Mouse (Mus musculus): ENCODE measurements around the gene Tmem132b. TPM values are rescaled to one million over a fixed set of nuclear protein-coding genes. Genes with fewer than 3 reads are reported as not detected.

Gene Tmem132b
- polyA plus RNA-seq, 1 experiment from 2014 or later: 0.03 TPM

DNA sequence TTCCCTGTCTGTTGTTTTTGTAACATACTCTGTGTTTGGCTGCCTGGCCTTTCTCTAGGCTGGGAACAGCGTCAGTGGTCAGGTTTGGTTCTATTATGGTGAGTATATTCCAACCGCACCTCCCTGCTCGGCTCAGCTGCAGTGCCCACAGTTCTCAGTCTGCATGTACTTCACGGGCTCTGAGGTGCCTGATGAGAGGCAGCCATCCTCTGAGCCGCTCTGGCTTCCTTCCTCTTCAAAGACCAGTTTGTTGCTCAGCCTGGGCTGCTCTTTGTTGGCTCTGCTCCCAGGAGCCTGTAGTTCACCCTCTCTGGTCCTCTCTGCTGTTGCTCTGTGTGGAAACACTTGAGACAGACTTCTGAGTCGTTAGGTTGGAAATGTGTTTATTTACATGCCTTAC lies 151.9 kb downstream of the Tmem132b start:
- Histone ChIP-seq H3K27me3 (ENCODE audit: control insufficient read depth, insufficient read depth, low read length) (no peaks in the 10 kb centered on the region), H3K9ac (ENCODE audit: low read depth, low read length) (no peak overlapping the region), H3K4me3 (ENCODE audit: low read depth, low read length) (no peak overlapping the region), H3K4me2 (no peak overlapping the region), H3K27ac (ENCODE audit: low read depth, low read length) (no peak overlapping the region), H3K9me3 (replicated peaks; ENCODE audit: control insufficient read depth, low read length) (no peaks in the 10 kb centered on the region), H3K4me1 (ENCODE audit: control insufficient read depth, insufficient read depth, low read length) (no peaks in the 10 kb centered on the region), H3K36me3 (ENCODE audit: control insufficient read depth, insufficient read depth, low read length) (no peaks in the 10 kb centered on the region)
- 54% methylated on average over 6 of the region's 6 CpGs for WGBS (ENCODE audit: insufficient replicate concordance)
- ATAC-seq (replicated peaks; ENCODE audit: insufficient number of reproducible peaks, low FRiP score, low TSS enrichment): no peak

DNA sequence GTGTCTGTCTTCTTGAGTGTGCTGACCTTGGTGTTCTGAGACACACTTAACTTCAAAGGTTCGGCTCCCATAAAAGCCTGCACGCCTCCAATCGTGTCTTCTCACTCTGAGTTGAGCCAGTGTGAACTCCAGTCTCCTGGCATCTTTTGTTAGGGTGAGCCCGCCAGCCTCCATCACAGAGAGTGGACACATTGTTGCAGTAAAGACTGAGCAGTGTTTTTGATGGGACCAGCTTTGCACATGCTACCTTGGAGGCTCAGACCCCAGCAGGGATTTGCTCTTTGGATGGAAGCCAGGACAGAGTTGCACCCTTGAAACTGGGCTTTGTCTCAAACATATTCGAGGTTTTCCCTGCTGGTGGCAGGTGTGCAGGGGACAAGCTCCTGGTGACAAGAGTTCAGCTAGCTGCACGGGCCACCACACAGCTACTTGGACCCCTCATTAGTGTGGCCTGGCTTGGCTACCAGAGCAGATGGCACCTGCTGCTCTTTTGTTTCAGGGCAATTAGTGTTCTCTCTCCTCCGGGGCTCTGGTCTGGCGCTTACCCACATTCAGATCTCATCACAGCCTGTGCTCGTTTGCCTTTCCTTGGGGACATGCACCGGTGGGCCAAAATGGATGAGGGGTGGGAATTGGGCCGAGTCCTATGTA lies 154.2 kb downstream of the Tmem132b start:
- H3K27ac ChIP-seq (ENCODE audit: low read depth, low read length): no peak overlapping the region
- WGBS (ENCODE audit: insufficient replicate concordance): 76% methylated on average over 11 of the region's 11 CpGs
- H3K36me3 ChIP-seq (ENCODE audit: control insufficient read depth, insufficient read depth, low read length): no peaks in the 10 kb centered on the region
- no peak overlapping the region for H3K4me3 ChIP-seq (ENCODE audit: low read depth, low read length)
- H3K4me1 ChIP-seq (ENCODE audit: control insufficient read depth, insufficient read depth, low read length): no peaks in the 10 kb centered on the region
- H3K4me2 ChIP-seq: no peak overlapping the region
- no peak overlapping the region for H3K9ac ChIP-seq (ENCODE audit: low read depth, low read length)
- no peaks in the 10 kb centered on the region for H3K27me3 ChIP-seq (ENCODE audit: control insufficient read depth, insufficient read depth, low read length)
- no peaks in the 10 kb centered on the region for H3K9me3 ChIP-seq (replicated peaks; ENCODE audit: control insufficient read depth, low read length)
- ATAC-seq (replicated peaks; ENCODE audit: insufficient number of reproducible peaks, low FRiP score, low TSS enrichment): no peak

DNA sequence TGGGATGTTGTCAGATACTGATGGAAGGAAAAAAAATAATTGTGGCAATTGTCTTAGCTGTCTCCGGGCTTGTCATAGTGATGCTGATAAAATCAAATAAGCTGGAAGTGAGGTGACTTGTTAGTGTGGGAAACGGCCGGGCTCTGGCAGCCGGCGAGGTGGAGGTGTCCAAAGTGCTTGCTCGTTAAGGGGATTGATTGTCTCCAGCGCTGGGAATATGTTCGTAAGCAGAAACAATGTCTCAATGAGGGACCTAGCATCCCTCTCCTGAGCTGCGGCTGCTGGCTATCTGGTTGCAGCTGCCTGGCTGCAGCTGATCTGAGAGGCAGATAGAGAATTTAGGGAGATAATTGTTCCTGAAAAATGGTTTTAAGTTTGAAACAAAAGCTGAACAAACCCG lies 161.0 kb downstream of the Tmem132b start:
- Histone ChIP-seq H3K4me3 (ENCODE audit: low read depth, low read length) (no peak overlapping the region), H3K4me2 (no peak overlapping the region), H3K9ac (ENCODE audit: low read depth, low read length) (no peak overlapping the region), H3K36me3 (ENCODE audit: control insufficient read depth, insufficient read depth, low read length) (no peaks in the 10 kb centered on the region), H3K27ac (ENCODE audit: low read depth, low read length) (no peak overlapping the region), H3K9me3 (replicated peaks; ENCODE audit: control insufficient read depth, low read length) (no peaks in the 10 kb centered on the region), H3K27me3 (ENCODE audit: control insufficient read depth, insufficient read depth, low read length) (no peaks in the 10 kb centered on the region), H3K4me1 (ENCODE audit: control insufficient read depth, insufficient read depth, low read length) (no peaks in the 10 kb centered on the region)
- no peak for ATAC-seq (replicated peaks; ENCODE audit: insufficient number of reproducible peaks, low FRiP score, low TSS enrichment)
- 42% methylated on average over 10 of the region's 10 CpGs for WGBS (ENCODE audit: insufficient replicate concordance)

DNA sequence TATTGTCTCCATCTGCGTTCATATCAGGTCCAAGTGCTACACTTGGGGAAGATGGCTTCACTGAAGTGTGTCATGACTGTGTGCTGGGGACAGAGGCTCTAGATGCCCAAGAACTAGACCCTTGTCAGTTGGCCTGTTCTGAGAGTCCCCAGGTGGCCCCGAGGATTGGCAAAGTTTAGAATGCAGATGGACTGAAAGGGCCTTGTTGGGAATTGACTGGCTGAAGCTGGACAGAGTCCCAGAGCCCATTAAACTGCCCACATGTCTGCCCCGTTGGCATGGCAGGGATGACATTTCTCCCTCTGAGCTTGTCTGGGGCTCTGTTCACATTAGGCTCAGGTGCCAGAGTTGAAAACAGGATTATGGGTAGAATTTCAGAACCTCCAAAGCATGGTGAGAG lies 167.8 kb downstream of the Tmem132b start:
- no peaks in the 10 kb centered on the region for H3K36me3 ChIP-seq (ENCODE audit: control insufficient read depth, insufficient read depth, low read length)
- H3K4me3 ChIP-seq (ENCODE audit: low read depth, low read length): no peak overlapping the region
- no peak overlapping the region for H3K9ac ChIP-seq (ENCODE audit: low read depth, low read length)
- 62% methylated on average over 3 of the region's 3 CpGs for WGBS (ENCODE audit: insufficient replicate concordance)
- no peak for ATAC-seq (replicated peaks; ENCODE audit: insufficient number of reproducible peaks, low FRiP score, low TSS enrichment)
- no peak overlapping the region for H3K27ac ChIP-seq (ENCODE audit: low read depth, low read length)
- H3K27me3 ChIP-seq (ENCODE audit: control insufficient read depth, insufficient read depth, low read length): no peaks in the 10 kb centered on the region
- no peak overlapping the region for H3K4me2 ChIP-seq
- no peaks in the 10 kb centered on the region for H3K4me1 ChIP-seq (ENCODE audit: control insufficient read depth, insufficient read depth, low read length)
- no peaks in the 10 kb centered on the region for H3K9me3 ChIP-seq (replicated peaks; ENCODE audit: control insufficient read depth, low read length)

DNA sequence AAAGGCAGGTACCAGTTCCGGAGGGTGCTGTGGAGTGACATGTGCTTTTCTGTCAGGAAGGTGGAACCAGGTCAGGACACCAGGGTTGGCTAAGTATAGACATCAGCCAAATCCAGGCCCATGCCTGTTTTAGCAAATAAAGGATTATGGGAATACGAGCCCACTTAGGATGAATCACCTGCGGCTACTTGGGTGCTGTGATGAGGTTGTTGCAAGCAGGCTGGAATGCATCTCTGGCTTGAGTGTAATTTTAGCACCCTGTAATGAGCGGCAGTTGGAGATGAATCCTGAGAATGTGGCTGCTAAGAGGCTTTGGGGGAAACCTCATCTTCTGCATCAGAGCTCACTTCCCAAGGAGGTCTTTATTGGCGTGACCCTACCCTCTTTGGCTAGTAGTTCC lies 168.7 kb downstream of the Tmem132b start:
- no peak overlapping the region for H3K4me2 ChIP-seq
- ATAC-seq (replicated peaks; ENCODE audit: insufficient number of reproducible peaks, low FRiP score, low TSS enrichment): no peak
- no peaks in the 10 kb centered on the region for H3K27me3 ChIP-seq (ENCODE audit: control insufficient read depth, insufficient read depth, low read length)
- WGBS (ENCODE audit: insufficient replicate concordance): 72% methylated on average over 5 of the region's 5 CpGs
- H3K9me3 ChIP-seq (replicated peaks; ENCODE audit: control insufficient read depth, low read length): no peaks in the 10 kb centered on the region
- no peaks in the 10 kb centered on the region for H3K4me1 ChIP-seq (ENCODE audit: control insufficient read depth, insufficient read depth, low read length)
- no peak overlapping the region for H3K4me3 ChIP-seq (ENCODE audit: low read depth, low read length)
- H3K27ac ChIP-seq (ENCODE audit: low read depth, low read length): no peak overlapping the region
- no peaks in the 10 kb centered on the region for H3K36me3 ChIP-seq (ENCODE audit: control insufficient read depth, insufficient read depth, low read length)
- H3K9ac ChIP-seq (ENCODE audit: low read depth, low read length): no peak overlapping the region

DNA sequence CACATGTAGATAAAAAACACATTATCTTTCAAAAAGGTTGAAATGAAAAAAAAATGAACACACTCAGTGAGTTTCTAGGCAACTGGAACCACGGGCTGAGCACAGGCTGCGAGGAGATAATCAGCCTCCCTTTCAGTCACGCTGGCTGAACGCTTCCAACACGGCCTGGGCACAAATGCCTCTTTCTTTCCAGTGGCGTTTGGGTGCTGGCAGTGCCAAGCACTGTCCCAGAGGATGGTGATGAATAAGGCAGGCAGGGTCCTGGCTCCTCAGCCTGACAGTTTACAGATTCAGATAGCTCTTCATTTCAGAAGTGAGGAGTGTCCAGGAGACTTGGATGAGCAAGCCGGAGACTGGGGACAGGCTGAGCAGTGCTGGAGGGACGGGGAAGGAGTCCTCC lies 173.8 kb downstream of the Tmem132b start:
- Histone ChIP-seq H3K9ac (ENCODE audit: low read depth, low read length) (no peak overlapping the region), H3K27ac (ENCODE audit: low read depth, low read length) (no peak overlapping the region), H3K9me3 (replicated peaks; ENCODE audit: control insufficient read depth, low read length) (no peaks in the 10 kb centered on the region), H3K4me3 (ENCODE audit: low read depth, low read length) (no peak overlapping the region), H3K36me3 (ENCODE audit: control insufficient read depth, insufficient read depth, low read length) (no peaks in the 10 kb centered on the region), H3K27me3 (ENCODE audit: control insufficient read depth, insufficient read depth, low read length) (no peaks in the 10 kb centered on the region), H3K4me1 (ENCODE audit: control insufficient read depth, insufficient read depth, low read length) (no peaks in the 10 kb centered on the region), H3K4me2 (no peak overlapping the region)
- no peak for ATAC-seq (replicated peaks; ENCODE audit: insufficient number of reproducible peaks, low FRiP score, low TSS enrichment)
- 70% methylated on average over 8 of the region's 8 CpGs for WGBS (ENCODE audit: insufficient replicate concordance)

DNA sequence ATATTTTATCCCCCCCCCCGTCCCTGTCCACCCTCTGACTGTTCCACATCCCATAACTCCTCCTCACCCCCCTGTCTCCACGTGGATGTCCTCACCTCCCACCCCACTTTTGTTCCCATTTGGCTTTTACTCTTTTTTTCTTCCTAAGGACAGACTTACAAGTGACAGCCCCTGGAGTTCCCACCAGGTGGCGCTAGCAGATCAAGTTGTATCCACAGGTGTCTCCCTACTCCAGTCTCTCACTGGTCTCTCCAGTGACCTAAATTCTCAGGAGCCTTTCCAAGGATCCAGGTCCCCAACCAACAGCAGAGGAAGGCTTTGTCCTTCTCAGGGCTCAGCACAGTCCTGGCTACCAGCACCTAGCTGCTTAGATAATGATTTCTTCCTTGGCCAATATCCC lies 177.6 kb downstream of the Tmem132b start:
- H3K4me3 ChIP-seq (ENCODE audit: low read depth, low read length): no peak overlapping the region
- H3K4me1 ChIP-seq (ENCODE audit: control insufficient read depth, insufficient read depth, low read length): no peaks in the 10 kb centered on the region
- no peak overlapping the region for H3K27ac ChIP-seq (ENCODE audit: low read depth, low read length)
- H3K9me3 ChIP-seq (replicated peaks; ENCODE audit: control insufficient read depth, low read length): no peaks in the 10 kb centered on the region
- H3K36me3 ChIP-seq (ENCODE audit: control insufficient read depth, insufficient read depth, low read length): no peaks in the 10 kb centered on the region
- H3K4me2 ChIP-seq: no peak overlapping the region
- 7% methylated on average over 3 of the region's 3 CpGs for WGBS (ENCODE audit: insufficient replicate concordance)
- H3K27me3 ChIP-seq (ENCODE audit: control insufficient read depth, insufficient read depth, low read length): no peaks in the 10 kb centered on the region
- H3K9ac ChIP-seq (ENCODE audit: low read depth, low read length): no peak overlapping the region
- no peak for ATAC-seq (replicated peaks; ENCODE audit: insufficient number of reproducible peaks, low FRiP score, low TSS enrichment)

DNA sequence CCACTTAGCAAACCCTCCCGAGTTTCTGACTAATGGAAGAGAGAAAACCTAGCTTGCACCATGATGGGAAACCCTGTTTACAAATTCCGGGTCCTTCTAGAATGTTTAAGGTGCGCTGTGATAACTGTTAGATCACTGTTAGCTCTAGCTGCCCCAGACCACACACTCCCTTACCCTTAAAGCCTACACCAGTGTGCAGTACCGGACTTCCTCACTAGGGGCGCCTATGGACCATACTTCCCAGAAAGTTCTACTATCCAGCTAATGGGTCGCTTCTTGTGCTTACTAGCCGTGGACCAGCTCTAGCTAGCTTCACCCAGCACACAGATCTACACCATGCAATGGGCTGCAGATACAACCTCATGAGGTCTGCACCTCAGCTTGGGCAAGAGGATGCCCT lies 195.2 kb downstream of the Tmem132b start:
- no peaks in the 10 kb centered on the region for H3K36me3 ChIP-seq (ENCODE audit: control insufficient read depth, insufficient read depth, low read length)
- no peak for ATAC-seq (replicated peaks; ENCODE audit: insufficient number of reproducible peaks, low FRiP score, low TSS enrichment)
- H3K9me3 ChIP-seq (replicated peaks; ENCODE audit: control insufficient read depth, low read length): peaks cover 3% of the 10 kb centered on the region; the same call in 1 of the 2 replicates
- no peak overlapping the region for H3K4me3 ChIP-seq (ENCODE audit: low read depth, low read length)
- H3K4me2 ChIP-seq: no peak overlapping the region
- H3K4me1 ChIP-seq (ENCODE audit: control insufficient read depth, insufficient read depth, low read length): no peaks in the 10 kb centered on the region
- no peaks in the 10 kb centered on the region for H3K27me3 ChIP-seq (ENCODE audit: control insufficient read depth, insufficient read depth, low read length)
- H3K27ac ChIP-seq (ENCODE audit: low read depth, low read length): no peak overlapping the region
- WGBS (ENCODE audit: insufficient replicate concordance): 83% methylated on average over 7 of the region's 7 CpGs
- H3K9ac ChIP-seq (ENCODE audit: low read depth, low read length): no peak overlapping the region

DNA sequence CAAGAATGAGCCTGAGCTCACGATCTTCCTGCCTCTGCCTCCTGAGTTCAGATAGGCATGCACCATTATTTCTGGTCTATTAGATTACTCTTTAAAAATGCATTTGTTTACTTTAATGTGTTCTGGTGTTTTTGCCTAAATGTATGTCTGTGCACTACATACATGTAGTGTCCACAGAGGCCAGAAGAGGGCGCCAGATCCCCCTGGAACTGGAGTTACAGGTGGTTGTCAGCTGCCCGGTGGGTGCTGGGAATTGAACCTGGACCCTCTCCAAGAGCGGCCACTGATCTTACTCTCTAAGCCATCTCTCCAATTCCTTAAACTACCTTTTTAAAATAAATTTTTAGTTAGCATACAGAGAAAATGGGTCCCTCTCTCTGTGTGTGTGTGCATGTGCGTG lies 195.9 kb downstream of the Tmem132b start:
- no peaks in the 10 kb centered on the region for H3K4me1 ChIP-seq (ENCODE audit: control insufficient read depth, insufficient read depth, low read length)
- H3K4me2 ChIP-seq: no peak overlapping the region
- H3K27me3 ChIP-seq (ENCODE audit: control insufficient read depth, insufficient read depth, low read length): no peaks in the 10 kb centered on the region
- 83% methylated on average over 5 of the region's 5 CpGs for WGBS (ENCODE audit: insufficient replicate concordance)
- no peak overlapping the region for H3K9ac ChIP-seq (ENCODE audit: low read depth, low read length)
- no peak overlapping the region for H3K27ac ChIP-seq (ENCODE audit: low read depth, low read length)
- no peak overlapping the region for H3K4me3 ChIP-seq (ENCODE audit: low read depth, low read length)
- no peaks in the 10 kb centered on the region for H3K36me3 ChIP-seq (ENCODE audit: control insufficient read depth, insufficient read depth, low read length)
- peaks cover 3% of the 10 kb centered on the region; the same call in 1 of the 2 replicates for H3K9me3 ChIP-seq (replicated peaks; ENCODE audit: control insufficient read depth, low read length)
- ATAC-seq (replicated peaks; ENCODE audit: insufficient number of reproducible peaks, low FRiP score, low TSS enrichment): no peak
